Mouse (Mus musculus): ENCODE measurements around the gene Chst15. TPM values are rescaled to one million over a fixed set of nuclear protein-coding genes. Genes with fewer than 3 reads are reported as not detected.

The Chst15 gene
- polyA plus RNA-seq, 1 experiment from 2014 or later = 6.2 TPM

- Histone ChIP-seq H3K4me1 (ENCODE audit: control insufficient read depth, insufficient read depth, low read length) (0 out of 2 replicates have a peak, but pooled peaks cover 4% of the 10 kb centered on the region), H3K27me3 (ENCODE audit: control insufficient read depth, insufficient read depth, low read length) (no peaks in the 10 kb centered on the region)
Observed at GRCm38 (mm10) chr7:132223452-132224141, 93.4 kb downstream of the Chst15 start.

DNA sequence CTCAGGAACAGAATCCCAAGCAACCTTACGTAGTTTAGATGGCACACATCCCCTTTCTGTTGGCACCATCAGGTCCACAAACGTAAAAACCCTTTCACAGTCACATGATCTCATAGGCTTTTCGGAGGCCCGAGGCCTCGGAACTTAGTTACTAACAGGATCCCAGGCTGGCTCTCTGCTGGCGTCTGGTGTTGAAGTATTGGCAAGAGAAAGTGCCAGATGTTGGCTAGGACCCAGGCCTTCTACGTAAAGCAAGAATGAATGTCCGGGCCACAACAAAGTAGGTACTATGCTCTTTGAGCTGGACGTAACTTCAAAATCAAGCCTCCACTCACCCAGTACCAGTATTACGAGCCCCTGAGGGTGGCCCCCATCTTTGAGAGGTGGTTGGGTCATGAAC lies 103.0 kb downstream of the Chst15 start:
- 62% methylated on average over 10 of the region's 10 CpGs for WGBS
- H3K27ac ChIP-seq (ENCODE audit: low read length) = no peak overlapping the region
- no peaks in the 10 kb centered on the region for H3K4me1 ChIP-seq (ENCODE audit: control insufficient read depth, insufficient read depth, low read length)
- no peak overlapping the region for H3K4me2 ChIP-seq (ENCODE audit: low read depth, low read length)
- H3K9ac ChIP-seq (ENCODE audit: low read length) = no peak overlapping the region
- no peak overlapping the region for H3K4me3 ChIP-seq (ENCODE audit: low read length)
- H3K9me3 ChIP-seq (replicated peaks; ENCODE audit: control insufficient read depth, low read length) = no peaks in the 10 kb centered on the region
- H3K36me3 ChIP-seq (ENCODE audit: control insufficient read depth, insufficient read depth) = no peaks in the 10 kb centered on the region
- ATAC-seq (replicated peaks; ENCODE audit: extremely low read depth, insufficient read depth, low FRiP score) = no peak
- H3K27me3 ChIP-seq (ENCODE audit: control insufficient read depth, insufficient read depth, low read length) = peaks cover 12% of the 10 kb centered on the region

More at GRCm38 (mm10) chr7:132223452-132224141, 93.4 kb downstream of the Chst15 start:
- H3K4me3 ChIP-seq (ENCODE audit: low read length) = no peak overlapping the region
- H3K9me3 ChIP-seq (replicated peaks; ENCODE audit: control insufficient read depth, low read length) = no peaks in the 10 kb centered on the region
- no peak overlapping the region for H3K4me2 ChIP-seq (ENCODE audit: low read depth, low read length)
- WGBS = 44% methylated on average over 10 of the region's 10 CpGs
- H3K36me3 ChIP-seq (ENCODE audit: control insufficient read depth, insufficient read depth) = no peaks in the 10 kb centered on the region
- no peak overlapping the region for H3K27ac ChIP-seq (ENCODE audit: low read length)
- ATAC-seq (replicated peaks; ENCODE audit: extremely low read depth, insufficient read depth, low FRiP score) = no peak
- H3K9ac ChIP-seq (ENCODE audit: low read length) = no peak overlapping the region

GRCm38 (mm10) chr7:132213460-132213859 lies 103.6 kb downstream of the Chst15 start:
- no peak overlapping the region for H3K4me3 ChIP-seq (ENCODE audit: low read length)
- H3K9ac ChIP-seq (ENCODE audit: low read length) = no peak overlapping the region
- H3K27ac ChIP-seq (ENCODE audit: low read length) = no peak overlapping the region
- 5% methylated on average over 8 of the region's 8 CpGs for WGBS
- no peaks in the 10 kb centered on the region for H3K9me3 ChIP-seq (replicated peaks; ENCODE audit: control insufficient read depth, low read length)
- ATAC-seq (replicated peaks; ENCODE audit: extremely low read depth, insufficient read depth, low FRiP score) = no peak
- peaks cover 12% of the 10 kb centered on the region for H3K27me3 ChIP-seq (ENCODE audit: control insufficient read depth, insufficient read depth, low read length)
- no peaks in the 10 kb centered on the region for H3K4me1 ChIP-seq (ENCODE audit: control insufficient read depth, insufficient read depth, low read length)
- H3K4me2 ChIP-seq (ENCODE audit: low read depth, low read length) = no peak overlapping the region
- H3K36me3 ChIP-seq (ENCODE audit: control insufficient read depth, insufficient read depth) = no peaks in the 10 kb centered on the region

DNA sequence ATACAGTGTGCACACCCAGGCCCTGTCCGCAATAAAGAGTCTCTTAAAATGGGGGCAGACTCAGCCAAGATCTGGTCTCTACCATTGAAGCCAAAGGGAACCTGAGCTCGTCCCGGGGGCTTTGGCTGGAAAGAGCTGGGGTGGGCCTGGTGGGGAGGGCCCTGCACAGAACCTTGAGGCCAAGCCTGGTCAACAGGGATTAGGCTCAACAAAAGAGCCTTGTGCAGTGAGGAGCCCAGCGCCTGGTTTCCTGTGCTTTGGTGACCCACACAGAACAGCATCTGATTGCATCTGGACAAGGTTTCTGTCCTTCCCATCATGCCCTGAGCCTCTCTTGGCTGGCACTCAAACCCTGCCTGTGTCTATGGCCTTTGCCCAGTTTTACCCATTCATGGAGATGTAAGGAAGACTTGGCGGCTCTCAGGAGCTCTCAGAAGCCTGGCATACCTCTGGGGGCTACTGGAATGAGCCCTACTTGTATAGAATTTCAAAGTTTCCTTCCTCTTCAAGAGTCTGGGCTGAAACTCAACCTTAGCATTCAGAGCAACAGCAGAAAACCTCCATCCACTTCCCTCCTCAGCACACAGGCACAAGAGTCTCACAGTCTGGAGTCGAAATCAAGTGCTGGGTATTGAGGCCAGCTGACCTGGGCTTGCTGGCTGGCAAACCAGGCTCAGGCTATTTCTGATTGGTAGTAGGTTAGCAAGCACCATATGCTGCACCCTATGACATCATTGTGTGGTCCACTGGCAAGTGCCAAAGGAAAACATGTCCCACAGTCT lies 104.9 kb downstream of the Chst15 start:
- WGBS = 71% methylated on average over 6 of the region's 6 CpGs

GRCm38 (mm10) chr7:132210616-132211015 lies 106.4 kb downstream of the Chst15 start:
- Histone ChIP-seq H3K27ac (ENCODE audit: low read length) (no peak overlapping the region), H3K9ac (ENCODE audit: low read length) (no peak overlapping the region), H3K4me1 (ENCODE audit: control insufficient read depth, insufficient read depth, low read length) (no peaks in the 10 kb centered on the region), H3K36me3 (ENCODE audit: control insufficient read depth, insufficient read depth) (no peaks in the 10 kb centered on the region), H3K27me3 (ENCODE audit: control insufficient read depth, insufficient read depth, low read length) (peaks cover 12% of the 10 kb centered on the region), H3K4me2 (ENCODE audit: low read depth, low read length) (no peak overlapping the region), H3K4me3 (ENCODE audit: low read length) (no peak overlapping the region), H3K9me3 (replicated peaks; ENCODE audit: control insufficient read depth, low read length) (no peaks in the 10 kb centered on the region)
- WGBS = 71% methylated on average over 5 of the region's 5 CpGs
- no peak for ATAC-seq (replicated peaks; ENCODE audit: extremely low read depth, insufficient read depth, low FRiP score)

More for the DNA sequence above, 104.9 kb downstream of the Chst15 start:
- Histone ChIP-seq H3K9ac (ENCODE audit: low read length) (no peak overlapping the region), H3K4me3 (ENCODE audit: low read length) (no peak overlapping the region), H3K27me3 (ENCODE audit: control insufficient read depth, insufficient read depth, low read length) (peaks cover 12% of the 10 kb centered on the region), H3K36me3 (ENCODE audit: control insufficient read depth, insufficient read depth) (no peaks in the 10 kb centered on the region), H3K4me1 (ENCODE audit: control insufficient read depth, insufficient read depth, low read length) (no peaks in the 10 kb centered on the region), H3K9me3 (replicated peaks; ENCODE audit: control insufficient read depth, low read length) (no peaks in the 10 kb centered on the region), H3K27ac (ENCODE audit: low read length) (no peak overlapping the region), H3K4me2 (ENCODE audit: low read depth, low read length) (no peak overlapping the region)
- no peak for ATAC-seq (replicated peaks; ENCODE audit: extremely low read depth, insufficient read depth, low FRiP score)

DNA sequence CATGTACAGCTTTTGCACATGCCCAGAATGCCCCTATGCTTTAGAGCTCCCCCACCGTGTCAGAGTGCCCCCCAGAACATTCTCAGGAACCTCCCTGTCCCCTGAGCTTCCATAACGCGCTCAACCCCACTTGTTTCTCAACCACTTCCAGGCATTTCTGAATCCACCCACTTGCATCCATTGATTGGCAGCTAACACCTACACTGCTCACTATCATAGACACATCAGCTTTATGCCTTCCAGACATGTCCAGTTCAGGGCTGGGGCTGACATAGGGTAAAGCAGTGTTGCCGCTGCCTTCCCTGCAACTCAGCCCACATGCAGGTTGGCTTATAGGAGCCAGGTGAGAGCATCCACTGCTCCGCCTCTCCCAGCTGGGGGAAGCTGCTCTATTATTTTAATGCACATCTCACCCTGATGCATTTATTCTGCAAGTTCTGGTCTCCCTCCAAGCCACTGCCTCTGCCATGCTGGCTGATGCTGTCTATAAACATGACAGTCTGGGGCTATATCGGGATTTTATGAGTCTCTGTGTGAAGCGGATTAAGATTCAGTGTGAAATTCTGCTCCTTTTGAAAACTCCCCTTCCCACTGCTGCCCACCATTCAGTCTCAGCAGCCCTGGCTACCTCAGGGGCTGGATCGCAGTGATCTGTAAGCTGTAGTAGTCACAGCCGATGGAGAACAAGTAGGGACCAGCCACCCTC lies 107.9 kb downstream of the Chst15 start:
- 76% methylated on average over 9 of the region's 9 CpGs for WGBS
- H3K27ac ChIP-seq (ENCODE audit: low read length) = no peak overlapping the region

GRCm38 (mm10) chr7:132204073-132204612 lies 112.9 kb downstream of the Chst15 start:
- 19% methylated on average over 1 of the region's 1 CpGs for WGBS
- no peak for ATAC-seq (replicated peaks; ENCODE audit: extremely low read depth, insufficient read depth, low FRiP score)

More for the DNA sequence above, 107.9 kb downstream of the Chst15 start:
- Histone ChIP-seq H3K4me3 (ENCODE audit: low read length) (no peak overlapping the region), H3K36me3 (ENCODE audit: control insufficient read depth, insufficient read depth) (no peaks in the 10 kb centered on the region), H3K9me3 (replicated peaks; ENCODE audit: control insufficient read depth, low read length) (no peaks in the 10 kb centered on the region), H3K4me2 (ENCODE audit: low read depth, low read length) (no peak overlapping the region), H3K9ac (ENCODE audit: low read length) (no peak overlapping the region), H3K4me1 (ENCODE audit: control insufficient read depth, insufficient read depth, low read length) (no peaks in the 10 kb centered on the region), H3K27me3 (ENCODE audit: control insufficient read depth, insufficient read depth, low read length) (peaks cover 7% of the 10 kb centered on the region)
- no peak for ATAC-seq (replicated peaks; ENCODE audit: extremely low read depth, insufficient read depth, low FRiP score)

GRCm38 (mm10) chr7:132199686-132200085 lies 117.3 kb downstream of the Chst15 start:
- 46% methylated on average over 6 of the region's 6 CpGs for WGBS
- H3K4me1 ChIP-seq (ENCODE audit: control insufficient read depth, insufficient read depth, low read length) = no peaks in the 10 kb centered on the region
- H3K4me2 ChIP-seq (ENCODE audit: low read depth, low read length) = no peak overlapping the region
- no peak for ATAC-seq (replicated peaks; ENCODE audit: extremely low read depth, insufficient read depth, low FRiP score)
- no peaks in the 10 kb centered on the region for H3K9me3 ChIP-seq (replicated peaks; ENCODE audit: control insufficient read depth, low read length)
- no peak overlapping the region for H3K27ac ChIP-seq (ENCODE audit: low read length)
- no peaks in the 10 kb centered on the region for H3K36me3 ChIP-seq (ENCODE audit: control insufficient read depth, insufficient read depth)
- no peak overlapping the region for H3K4me3 ChIP-seq (ENCODE audit: low read length)
- 0 out of 2 replicates have a peak, but pooled peaks cover 3% of the 10 kb centered on the region for H3K27me3 ChIP-seq (ENCODE audit: control insufficient read depth, insufficient read depth, low read length)
- H3K9ac ChIP-seq (ENCODE audit: low read length) = no peak overlapping the region

More at GRCm38 (mm10) chr7:132204073-132204612, 112.9 kb downstream of the Chst15 start:
- Histone ChIP-seq H3K9me3 (replicated peaks; ENCODE audit: control insufficient read depth, low read length) (no peaks in the 10 kb centered on the region), H3K27ac (ENCODE audit: low read length) (no peak overlapping the region), H3K4me1 (ENCODE audit: control insufficient read depth, insufficient read depth, low read length) (no peaks in the 10 kb centered on the region), H3K9ac (ENCODE audit: low read length) (no peak overlapping the region), H3K27me3 (ENCODE audit: control insufficient read depth, insufficient read depth, low read length) (no peaks in the 10 kb centered on the region), H3K4me2 (ENCODE audit: low read depth, low read length) (no peak overlapping the region), H3K36me3 (ENCODE audit: control insufficient read depth, insufficient read depth) (no peaks in the 10 kb centered on the region), H3K4me3 (ENCODE audit: low read length) (no peak overlapping the region)

Data from heart, embryonic 16.5 days (tissue).